Mouse (Mus musculus) embryonic fibroblast, embryonic 13.5 days (primary cell): ENCODE data around the gene Hoxa11. TPM values are rescaled to one million over a fixed set of nuclear protein-coding genes. Genes with fewer than 3 reads are reported as not detected.
A peak's percentile ranks its signal among the peaks of the same experiment; 100 is the strongest.

ENCODE experiments used
- H3K27ac ChIP-seq: 2 replicates; pipeline ENCODE4 v1.5.1; 2012; ENCODE audit warnings: low read length, control low read depth, inconsistent platforms; ENCODE audit not compliant: insufficient read depth
- H3K4me1 ChIP-seq: 2 replicates; pipeline ENCODE4 v1.6.1; 2011; ENCODE audit warnings: low read length; ENCODE audit not compliant: control insufficient read depth, insufficient read depth
- H3K4me3 ChIP-seq: 2 replicates; pipeline ENCODE4 v1.5.1; 2011; ENCODE audit warnings: mild to moderate bottlenecking, control low read depth, low read length; ENCODE audit not compliant: insufficient read depth
- CTCF ChIP-seq: IDR thresholded peaks from 2 replicates; pipeline ENCODE4 v1.5.1; 2011; ENCODE audit warnings: mild to moderate bottlenecking, control low read depth, low read length, moderate library complexity, borderline replicate concordance; ENCODE audit not compliant: insufficient read depth
- POLR2A ChIP-seq: IDR thresholded peaks from 2 replicates; pipeline ENCODE4 v1.6.1; 2011; ENCODE audit warnings: low read depth, mild to moderate bottlenecking, control low read depth, low read length, moderate library complexity
- polyA plus RNA-seq: library from polyadenylated mRNA; stranded (reverse); fragments of >200 nt; gene quantifications from 2 replicates; pipeline ENCODE4 v1.2.4, GENCODE M21; 2011; ENCODE audit warnings: low read depth; ENCODE audit not compliant: missing spikeins, insufficient read length

The Hoxa11 gene
- polyA plus RNA-seq, 1 experiment, result 9.2 TPM

- H3K4me1 ChIP-seq, result no peaks in the 10 kb centered on the region
- TF ChIP-seq CTCF, result no peak
- no peak for TF ChIP-seq POLR2A
- no peak overlapping the region for H3K27ac ChIP-seq
- no peak overlapping the region for H3K4me3 ChIP-seq
These were observed 29.0 kb upstream of the Hoxa11 start for GRCm38 (mm10) chr6:52274576-52274975.

GRCm38 (mm10) chr6:52273656-52274280 lies 28.2 kb upstream of the Hoxa11 start:
- TF ChIP-seq CTCF (no peak), POLR2A (no peak)
- H3K4me3 ChIP-seq, result no peak overlapping the region
- H3K27ac ChIP-seq, result no peak overlapping the region
- no peaks in the 10 kb centered on the region for H3K4me1 ChIP-seq

DNA sequence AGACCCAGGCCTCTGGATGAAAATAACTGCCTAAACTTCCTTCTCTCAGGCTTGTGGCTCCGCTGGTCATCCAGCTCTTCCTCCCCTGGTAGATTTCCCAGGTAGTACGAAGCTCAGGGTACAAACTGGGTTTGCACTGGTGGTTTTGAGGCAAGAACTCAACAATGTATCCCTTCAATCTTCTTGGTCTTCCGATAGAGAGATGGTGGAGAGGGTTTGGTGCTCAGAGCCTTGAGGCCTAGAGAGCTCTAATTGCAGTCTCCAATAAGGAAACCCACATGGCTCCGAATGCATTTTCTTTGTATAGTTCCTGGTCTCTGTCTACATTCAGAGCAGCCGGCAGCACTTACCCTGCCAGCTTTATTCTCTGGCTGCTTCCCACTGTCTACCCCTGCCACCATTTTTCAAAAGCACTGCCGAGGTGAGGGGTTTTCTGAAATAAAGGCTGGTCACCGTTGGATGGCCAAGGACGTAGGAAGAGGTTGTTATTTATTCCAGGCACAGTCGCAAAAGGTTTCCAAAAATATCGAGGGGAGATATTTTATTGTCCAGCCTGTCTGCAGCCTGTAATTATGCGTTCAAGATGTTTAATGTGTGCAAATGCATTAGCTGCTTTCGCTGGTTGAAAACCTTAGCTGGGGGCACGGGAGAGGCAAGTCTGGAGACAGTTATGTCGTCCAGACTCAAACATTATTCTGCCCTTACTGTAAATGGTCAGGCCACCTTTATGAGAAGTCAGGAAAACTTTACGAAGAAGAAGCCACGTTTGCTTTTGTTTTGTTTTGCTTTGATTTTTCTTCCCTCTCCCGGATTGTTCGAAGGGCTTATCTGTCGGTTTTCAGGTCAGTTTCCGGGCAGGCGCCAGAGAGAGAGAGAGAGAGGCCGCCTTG lies 27.4 kb upstream of the Hoxa11 start:
- no peak overlapping the region for H3K4me3 ChIP-seq
- H3K4me1 ChIP-seq, result no peaks in the 10 kb centered on the region
- TF ChIP-seq POLR2A (no peak), CTCF (no peak)
- H3K27ac ChIP-seq, result no peak overlapping the region

DNA sequence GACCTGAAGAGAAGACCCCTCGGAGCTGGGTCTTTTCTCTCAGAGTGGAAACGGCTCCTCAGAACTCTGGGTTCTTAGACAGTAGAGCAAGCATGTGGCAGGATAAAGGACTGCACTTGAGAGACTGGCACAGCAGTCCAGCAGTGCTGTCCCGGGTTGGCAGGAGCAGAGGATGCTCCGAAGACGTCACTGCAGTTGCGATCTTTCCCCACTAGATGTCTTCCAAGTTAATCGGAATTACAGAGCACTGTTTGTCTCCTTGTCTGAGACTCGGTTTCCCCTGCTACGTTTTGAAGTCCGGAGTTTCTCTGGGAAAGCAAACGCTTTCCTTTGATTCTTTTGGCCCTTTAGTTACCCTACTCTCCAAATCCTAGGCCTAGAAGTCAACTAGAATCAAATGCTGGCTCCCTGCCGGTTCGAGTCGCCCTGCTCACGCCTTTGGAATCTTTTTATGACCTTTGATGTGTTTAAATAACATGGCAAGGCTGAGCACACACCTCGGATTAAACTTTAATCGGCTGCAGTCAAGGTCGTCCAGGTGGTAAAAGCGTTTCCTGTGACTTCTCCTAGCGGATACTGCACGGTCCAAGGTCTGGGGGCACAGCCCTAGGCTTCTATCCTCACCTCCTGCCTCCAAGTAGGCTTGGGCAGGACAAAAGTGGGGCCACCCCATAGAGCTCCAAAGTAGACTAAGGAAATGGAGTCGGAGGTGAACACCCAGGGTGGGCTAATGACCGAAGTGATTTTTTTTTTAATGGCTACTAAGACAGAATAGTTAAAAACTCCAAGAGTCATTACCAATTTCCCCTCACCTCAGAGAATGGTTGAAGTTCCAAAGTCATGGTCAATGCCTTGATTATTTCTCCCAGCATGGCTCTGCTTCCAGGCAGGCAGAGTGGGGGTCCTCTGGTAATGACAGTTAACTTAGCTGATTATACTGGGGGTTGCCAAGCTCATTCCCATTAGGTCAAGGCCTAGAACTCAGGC lies 25.2 kb upstream of the Hoxa11 start:
- H3K27ac ChIP-seq, result no peak overlapping the region
- TF ChIP-seq POLR2A, result no peak
- TF ChIP-seq CTCF, result peak; percentile 43; the same call in 1 of the 2 replicates
- H3K4me3 ChIP-seq, result no peak overlapping the region
- H3K4me1 ChIP-seq, result no peaks in the 10 kb centered on the region

DNA sequence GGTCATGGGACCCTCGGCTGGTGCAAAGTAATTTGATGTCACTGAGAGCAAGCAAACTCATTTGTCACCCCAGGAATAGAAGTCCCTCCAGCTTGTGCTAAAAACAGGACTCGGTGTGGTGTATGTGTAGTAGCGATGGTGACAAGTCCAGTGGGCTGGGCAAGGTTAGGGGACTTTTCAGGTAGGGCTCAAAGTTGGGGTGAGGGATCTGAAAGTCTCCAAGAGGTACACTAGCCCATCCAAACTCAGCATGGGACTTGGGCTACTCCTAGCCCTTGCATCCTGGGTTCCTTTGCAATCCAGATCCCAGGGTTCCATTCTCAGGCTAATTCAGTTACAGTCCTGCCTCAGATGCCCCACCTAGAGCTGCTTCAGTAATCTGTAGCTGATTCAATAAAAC lies 23.1 kb upstream of the Hoxa11 start:
- no peak for TF ChIP-seq POLR2A
- TF ChIP-seq CTCF, result no peak
- H3K4me1 ChIP-seq, result no peaks in the 10 kb centered on the region
- H3K27ac ChIP-seq, result no peak overlapping the region

DNA sequence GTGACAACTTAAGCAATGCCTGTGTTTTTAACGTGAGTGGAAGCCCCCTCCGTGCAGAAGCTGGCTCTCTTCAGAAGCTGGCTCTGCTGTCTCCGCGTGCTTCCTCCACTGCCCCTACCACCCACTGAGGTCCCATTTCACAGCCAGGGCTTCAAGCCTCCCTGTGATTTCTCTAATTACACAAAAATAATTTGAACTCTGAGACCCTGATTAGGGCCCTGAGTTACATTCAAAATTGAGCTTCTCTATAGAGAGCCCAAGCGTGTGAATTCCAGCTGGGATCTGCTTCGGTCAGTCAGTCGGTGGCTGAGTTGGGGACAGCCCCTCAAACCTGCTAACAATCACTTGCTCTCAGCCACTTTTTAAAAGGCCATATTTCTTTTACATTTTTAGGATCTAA lies 22.7 kb upstream of the Hoxa11 start:
- no peak overlapping the region for H3K27ac ChIP-seq
- no peak overlapping the region for H3K4me3 ChIP-seq
- TF ChIP-seq CTCF (no peak), POLR2A (no peak)
- no peaks in the 10 kb centered on the region for H3K4me1 ChIP-seq

More for the DNA sequence above, 23.1 kb upstream of the Hoxa11 start:
- H3K4me3 ChIP-seq, result no peak overlapping the region

- H3K27ac ChIP-seq, result no peak overlapping the region
These were observed 22.1 kb upstream of the Hoxa11 start for GRCm38 (mm10) chr6:52267691-52268090.

DNA sequence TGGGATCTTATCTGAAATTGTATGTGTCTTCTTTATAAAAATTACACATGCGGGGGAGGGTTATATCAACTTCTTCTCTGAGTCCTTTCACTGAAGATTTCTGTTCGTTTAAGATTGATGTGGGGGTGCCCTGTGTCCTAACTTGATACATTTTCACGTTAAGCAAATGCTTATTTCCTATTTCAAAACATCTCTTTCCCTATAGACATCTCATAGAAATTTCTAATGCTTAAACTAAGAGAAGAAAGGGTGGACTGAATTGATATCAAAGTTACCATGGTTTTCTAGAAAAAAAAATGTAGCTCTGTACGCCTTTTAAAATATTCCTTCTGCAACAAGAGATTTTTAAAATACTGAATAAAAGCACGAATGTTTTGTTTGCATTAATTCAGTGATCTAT lies 21.6 kb upstream of the Hoxa11 start:
- Histone ChIP-seq H3K27ac (no peak overlapping the region), H3K4me1 (no peaks in the 10 kb centered on the region; the same call in 1 of the 2 replicates), H3K4me3 (no peak overlapping the region)
- TF ChIP-seq CTCF, result no peak

More at GRCm38 (mm10) chr6:52267691-52268090, 22.1 kb upstream of the Hoxa11 start:
- Histone ChIP-seq H3K4me3 (no peak overlapping the region), H3K4me1 (no peaks in the 10 kb centered on the region)
- TF ChIP-seq POLR2A (no peak), CTCF (no peak)

DNA sequence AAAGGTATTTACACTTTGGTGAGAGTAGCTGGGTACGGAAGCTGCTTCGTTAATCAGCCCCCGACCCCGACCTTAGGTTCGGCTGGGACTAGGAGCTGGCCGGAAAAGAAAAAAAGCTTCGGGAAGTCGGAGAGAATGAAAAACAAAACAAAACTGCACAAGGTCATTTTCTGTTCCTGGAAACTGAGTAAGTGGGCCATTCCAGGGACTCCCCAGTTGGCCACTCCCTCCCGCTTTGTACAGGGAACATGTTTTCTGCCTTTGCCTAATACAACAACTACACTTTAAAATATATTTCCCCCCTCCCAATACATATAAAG lies 21.0 kb upstream of the Hoxa11 start:
- no peaks in the 10 kb centered on the region; the same call in 1 of the 2 replicates for H3K4me1 ChIP-seq
- TF ChIP-seq POLR2A (no peak), CTCF (no peak)
- H3K4me3 ChIP-seq, result no peak overlapping the region
- H3K27ac ChIP-seq, result no peak overlapping the region
